Mouse (Mus musculus) limb, embryonic 13.5 days (tissue): ENCODE results near the gene Tnfrsf13c. TPM values are rescaled to one million over a fixed set of nuclear protein-coding genes. Genes with fewer than 3 reads are reported as not detected.

Experiments used
- ATAC-seq: fragments of 200-750 bp; cut with Nextera tagmentation; 2 replicates; pipeline ENCODE4 v1.8.0; 2017; ENCODE audit warnings: low read depth, moderate number of reproducible peaks, moderate TSS enrichment; ENCODE audit not compliant: low FRiP score
- H3K27ac ChIP-seq: fragments of 300-500 bp; sonication (generic); 2 replicates; pipeline ENCODE4 v1.5.1; 2015; ENCODE audit warnings: inconsistent platforms, mild to moderate bottlenecking, moderate library complexity
- H3K27me3 ChIP-seq: fragments of 300-500 bp; sonication (generic); 2 replicates; pipeline ENCODE4 v1.6.1; 2015; ENCODE audit warnings: mild to moderate bottlenecking, inconsistent platforms
- H3K36me3 ChIP-seq: fragments of 300-500 bp; sonication (generic); 2 replicates; pipeline ENCODE4 v1.6.1; 2015; ENCODE audit warnings: inconsistent platforms, mild to moderate bottlenecking, moderate library complexity
- H3K4me1 ChIP-seq: fragments of 300-500 bp; sonication (generic); 2 replicates; pipeline ENCODE4 v1.6.1; 2015; ENCODE audit warnings: inconsistent platforms
- H3K4me2 ChIP-seq: fragments of 300-500 bp; sonication (generic); replicated peaks from 2 replicates; pipeline ENCODE4 v1.6.1; 2015; ENCODE audit warnings: inconsistent platforms, mild to moderate bottlenecking, moderate library complexity
- H3K4me3 ChIP-seq: fragments of 300-500 bp; sonication (generic); 2 replicates; pipeline ENCODE4 v1.5.1; 2015; ENCODE audit warnings: moderate library complexity, mild to moderate bottlenecking, inconsistent platforms
- H3K9ac ChIP-seq: fragments of 300-500 bp; sonication (generic); 2 replicates; pipeline ENCODE4 v1.6.1; 2015; ENCODE audit warnings: mild to moderate bottlenecking, inconsistent platforms
- H3K9me3 ChIP-seq: fragments of 300-500 bp; sonication (generic); 2 replicates; pipeline ENCODE4 v1.6.1; 2016; ENCODE audit warnings: inconsistent platforms
- WGBS: fragments of 180-500 bp; shearing (Covaris S2); methylation state at CpG from one replicate; pipeline ENCODE4 v1.1.7; 2015; 5-methylcytosine and 5-hydroxymethylcytosine counted together
- microRNA counts: library from miRNA; unstranded; fragments of <30 nt; microRNA quantifications from one replicate; lab custom pipeline; 2016
- microRNA-seq: library from miRNA; unstranded; fragments of <30 nt; microRNA quantifications from one replicate; pipeline ENCODE4, GENCODE M21; 2016
- polyA plus RNA-seq: library from polyadenylated mRNA; unstranded; fragments of >200 nt; fragmentation: Nextera tagmentation; extraction: Ambion mirVana; gene quantifications from 2 replicates; pipeline ENCODE4 v1.2.1, GENCODE M21; 2015

Gene Tnfrsf13c
- polyA plus RNA-seq, 1 experiment from 2014 or later, result 0.15 TPM

GRCm38 (mm10) chr15:82185062-82185783 lies 38.9 kb downstream of the Tnfrsf13c start:
- H3K9me3 ChIP-seq, result peaks cover 13% of the 10 kb centered on the region
- H3K27ac ChIP-seq, result no peak overlapping the region
- H3K4me2 ChIP-seq, result no peak overlapping the region
- WGBS, result 85% methylated on average over 14 of the region's 14 CpGs
- no peak overlapping the region for H3K4me3 ChIP-seq
- H3K27me3 ChIP-seq, result no peaks in the 10 kb centered on the region
- no peaks in the 10 kb centered on the region for H3K4me1 ChIP-seq
- H3K9ac ChIP-seq, result no peak overlapping the region
- H3K36me3 ChIP-seq, result peaks cover 100% of the 10 kb centered on the region
- no peak for ATAC-seq

GRCm38 (mm10) chr15:82184656-82185055 lies 39.5 kb downstream of the Tnfrsf13c start:
- no peak for ATAC-seq
- H3K36me3 ChIP-seq, result peaks cover 100% of the 10 kb centered on the region
- H3K9me3 ChIP-seq, result peaks cover 13% of the 10 kb centered on the region
- H3K27me3 ChIP-seq, result no peaks in the 10 kb centered on the region
- no peaks in the 10 kb centered on the region for H3K4me1 ChIP-seq
- WGBS, result 88% methylated on average over 10 of the region's 10 CpGs
- H3K9ac ChIP-seq, result no peak overlapping the region
- H3K4me2 ChIP-seq, result no peak overlapping the region
- no peak overlapping the region for H3K27ac ChIP-seq
- H3K4me3 ChIP-seq, result no peak overlapping the region

- Histone ChIP-seq H3K4me2 (no peak overlapping the region), H3K4me1 (no peaks in the 10 kb centered on the region), H3K27ac (no peak overlapping the region), H3K36me3 (peaks cover 100% of the 10 kb centered on the region), H3K4me3 (no peak overlapping the region), H3K9me3 (peaks cover 13% of the 10 kb centered on the region), H3K9ac (no peak overlapping the region), H3K27me3 (no peaks in the 10 kb centered on the region)
- ATAC-seq, result no peak
- 88% methylated on average over 7 of the region's 7 CpGs for WGBS
Measured at GRCm38 (mm10) chr15:82184183-82184582, 40.0 kb downstream of the Tnfrsf13c start.

GRCm38 (mm10) chr15:82183596-82183995 lies 40.6 kb downstream of the Tnfrsf13c start:
- H3K27ac ChIP-seq, result no peak overlapping the region
- H3K27me3 ChIP-seq, result no peaks in the 10 kb centered on the region
- H3K9ac ChIP-seq, result no peak overlapping the region
- peaks cover 100% of the 10 kb centered on the region for H3K36me3 ChIP-seq
- WGBS, result 83% methylated on average over 10 of the region's 10 CpGs
- no peak for ATAC-seq
- peaks cover 13% of the 10 kb centered on the region for H3K9me3 ChIP-seq
- no peak overlapping the region for H3K4me2 ChIP-seq
- H3K4me3 ChIP-seq, result no peak overlapping the region
- H3K4me1 ChIP-seq, result no peaks in the 10 kb centered on the region

- H3K9ac ChIP-seq, result no peak overlapping the region
- H3K4me1 ChIP-seq, result no peaks in the 10 kb centered on the region
- WGBS, result 95% methylated on average over 4 of the region's 4 CpGs
- peaks cover 100% of the 10 kb centered on the region for H3K36me3 ChIP-seq
- H3K4me3 ChIP-seq, result no peak overlapping the region
- no peak for ATAC-seq
- H3K27me3 ChIP-seq, result no peaks in the 10 kb centered on the region
- H3K4me2 ChIP-seq, result no peak overlapping the region
- H3K9me3 ChIP-seq, result peaks cover 12% of the 10 kb centered on the region
- no peak overlapping the region for H3K27ac ChIP-seq
Measured at GRCm38 (mm10) chr15:82182311-82182710, 41.9 kb downstream of the Tnfrsf13c start.

GRCm38 (mm10) chr15:82181131-82181530 lies 43.0 kb downstream of the Tnfrsf13c start:
- Histone ChIP-seq H3K36me3 (peaks cover 100% of the 10 kb centered on the region), H3K9ac (no peak overlapping the region), H3K4me2 (no peak overlapping the region), H3K4me1 (no peaks in the 10 kb centered on the region), H3K27ac (no peak overlapping the region), H3K9me3 (peaks cover 9% of the 10 kb centered on the region), H3K4me3 (no peak overlapping the region), H3K27me3 (no peaks in the 10 kb centered on the region)
- no peak for ATAC-seq
- WGBS, result 95% methylated on average over 5 of the region's 5 CpGs

GRCm38 (mm10) chr15:82177743-82178290 lies 46.4 kb downstream of the Tnfrsf13c start:
- Histone ChIP-seq H3K4me3 (no peak overlapping the region), H3K4me2 (no peak overlapping the region), H3K4me1 (no peaks in the 10 kb centered on the region), H3K36me3 (peaks cover 99% of the 10 kb centered on the region), H3K9me3 (peaks cover 9% of the 10 kb centered on the region), H3K9ac (no peak overlapping the region), H3K27ac (no peak overlapping the region), H3K27me3 (no peaks in the 10 kb centered on the region)
- WGBS, result 86% methylated on average over 7 of the region's 7 CpGs
- no peak for ATAC-seq

- 96% methylated on average over 9 of the region's 9 CpGs for WGBS
- Histone ChIP-seq H3K27ac (no peak overlapping the region), H3K4me3 (no peak overlapping the region), H3K9me3 (no peaks in the 10 kb centered on the region), H3K4me1 (no peaks in the 10 kb centered on the region), H3K36me3 (peaks cover 99% of the 10 kb centered on the region), H3K4me2 (no peak overlapping the region), H3K9ac (no peak overlapping the region), H3K27me3 (no peaks in the 10 kb centered on the region)
- ATAC-seq, result no peak
Measured at GRCm38 (mm10) chr15:82175091-82175490, 49.1 kb downstream of the Tnfrsf13c start.

- ATAC-seq, result no peak
Measured at GRCm38 (mm10) chr15:82172648-82173047, 51.5 kb downstream of the Tnfrsf13c start.

More at GRCm38 (mm10) chr15:82172648-82173047, 51.5 kb downstream of the Tnfrsf13c start:
- Histone ChIP-seq H3K27ac (no peak overlapping the region), H3K4me1 (0 out of 2 replicates have a peak, but pooled peaks cover 5% of the 10 kb centered on the region), H3K27me3 (no peaks in the 10 kb centered on the region), H3K4me3 (no peak overlapping the region), H3K4me2 (no peak overlapping the region), H3K36me3 (peaks cover 80% of the 10 kb centered on the region), H3K9me3 (no peaks in the 10 kb centered on the region), H3K9ac (no peak overlapping the region)
- whole genome bisulfite sequencing, result 87% methylated on average over 8 of the region's 8 CpGs

MicroRNAs encoded within 50 kb of the gene (microRNA counts, 519-probe panel; counts per million panel counts)
- 2,500 counts per million, percentile 35 among the panel's probes with 10 or more counts for microRNA mmu-miR-33 (lab: Ali Mortazavi, UCI)

Small RNA genes lying within 50 kb of the gene (microRNA-seq; reads per million reads assigned to microRNA genes)
- gene Mir33, result 72.8 reads per million, percentile 48 among the genes with 10 or more reads in this experiment

Other genes with a start within 250 kb of the Tnfrsf13c start
- not detected in 2 replicates for gene 1700029P11Rik, start 243.8 kb downstream of the Tnfrsf13c start, polyA plus RNA-seq
- gene Xrcc6, start 236.5 kb downstream of the Tnfrsf13c start, polyA plus RNA-seq, result 88.5 and 92.1 TPM in 2 replicates
- 26.6 and 26.9 TPM in 2 replicates for gene Desi1, start 190.5 kb downstream of the Tnfrsf13c start, polyA plus RNA-seq
- 294 and 308 TPM in 2 replicates for gene Snu13, start 176.8 kb downstream of the Tnfrsf13c start, polyA plus RNA-seq
- 0.03 TPM in 1 of 2 replicates, not detected in the other for gene 4930407I10Rik, start 165.2 kb downstream of the Tnfrsf13c start, polyA plus RNA-seq
- gene Mei1, start 154.4 kb downstream of the Tnfrsf13c start, polyA plus RNA-seq, result 0.11 and 0.17 TPM in 2 replicates
- 27.6 and 30.3 TPM in 2 replicates for gene Ccdc134, start 96.4 kb downstream of the Tnfrsf13c start, polyA plus RNA-seq
- gene Srebf2, start 77.2 kb downstream of the Tnfrsf13c start, polyA plus RNA-seq, result 168 and 173 TPM in 2 replicates
- gene Shisa8, start 11.6 kb downstream of the Tnfrsf13c start, polyA plus RNA-seq, result 0.15 and 0.34 TPM in 2 replicates
- 62.5 and 62.6 TPM in 2 replicates for gene Cenpm, start 20.4 kb upstream of the Tnfrsf13c start, polyA plus RNA-seq
- gene 1500009C09Rik, start 28.0 kb upstream of the Tnfrsf13c start, polyA plus RNA-seq, result not detected in 2 replicates
- 25.6 and 26.1 TPM in 2 replicates for gene Sept3, start 50.5 kb upstream of the Tnfrsf13c start, polyA plus RNA-seq
- not detected in 2 replicates for gene Wbp2nl, start 74.6 kb upstream of the Tnfrsf13c start, polyA plus RNA-seq
- gene Naga, start 114.6 kb upstream of the Tnfrsf13c start, polyA plus RNA-seq, result 45.5 and 48.1 TPM in 2 replicates
- gene Pheta2, start 114.6 kb upstream of the Tnfrsf13c start, polyA plus RNA-seq, result 17.9 and 18.6 TPM in 2 replicates
- gene Smdt1, start 114.6 kb upstream of the Tnfrsf13c start, polyA plus RNA-seq, result 239 and 258 TPM in 2 replicates
- gene Ndufa6, start 130.0 kb upstream of the Tnfrsf13c start, polyA plus RNA-seq, result 294 and 300 TPM in 2 replicates
- 7.3 and 9.5 TPM in 2 replicates for gene Cyp2d22, start 155.9 kb upstream of the Tnfrsf13c start, polyA plus RNA-seq
- not detected in 2 replicates for gene Cyp2d11, start 169.7 kb upstream of the Tnfrsf13c start, polyA plus RNA-seq
- 0.15 TPM in 1 of 2 replicates, not detected in the other for gene Cyp2d10, start 182.8 kb upstream of the Tnfrsf13c start, polyA plus RNA-seq
- gene Cyp2d9, start 209.1 kb upstream of the Tnfrsf13c start, polyA plus RNA-seq, result not detected in 2 replicates